Mouse (Mus musculus): ENCODE measurements around the gene Ephb2. TPM values are rescaled to one million over a fixed set of nuclear protein-coding genes. Genes with fewer than 3 reads are reported as not detected.
A peak's percentile ranks its signal among the peaks of the same experiment; 100 is the strongest.

Ephb2 gene
- total RNA-seq, 1 experiment: 15.5 TPM

GRCm38 (mm10) chr4:136834815-136835620 is 770 bp downstream of the Ephb2 start:
- no peak for DNase-seq (ENCODE audit: low read depth, low spot score)
- TF ChIP-seq CHD2 (IDR thresholded peaks at IDR 0.05; ENCODE audit: low read depth, low read length) (no peak), ZC3H11A (IDR thresholded peaks at IDR 0.05; ENCODE audit: borderline replicate concordance, low read depth, low read length) (no peak), HCFC1 (IDR thresholded peaks at IDR 0.05; ENCODE audit: borderline replicate concordance, insufficient read depth, low read length) (no peak), MAFK (IDR thresholded peaks at IDR 0.05; ENCODE audit: insufficient read depth, low read depth, low read length) (no peak), ZNF384 (IDR thresholded peaks at IDR 0.05; ENCODE audit: low read depth, low read length) (no peak)
- Histone ChIP-seq H3K4me3 (ENCODE audit: insufficient read depth in 1 of 2, low read depth in 1 of 2, low read length in 2 of 2, poor library complexity in 1 of 2, severe bottlenecking in 1 of 2) (peak overlapping the region; percentile 85 to 87), H3K27ac (ENCODE audit: insufficient read depth, low read depth, low read length, poor library complexity, severe bottlenecking) (no peak overlapping the region), H3K9ac (ENCODE audit: insufficient read depth, low read depth, low read length, poor library complexity, severe bottlenecking) (peak overlapping the region; percentile 58), H3K36me3 (ENCODE audit: control insufficient read depth, insufficient read depth, low read length, poor library complexity, severe bottlenecking) (no peaks in the 10 kb centered on the region), H3K9me3 (ENCODE audit: control insufficient read depth, insufficient read depth, low read depth, low read length) (no peaks in the 10 kb centered on the region), H3K4me1 (ENCODE audit: control insufficient read depth in 2 of 2, insufficient read depth in 2 of 2, low read length in 2 of 2, poor library complexity in 1 of 2) (peaks cover 1 to 20% of the 10 kb centered on the region in 2 experiments; a peak in 2 of 4 replicates)
- in situ Hi-C loops (cut with MboI; ENCODE audit: low sequenced_read_pairs in 2 of 2, unreplicated experiment in 2 of 2): no loop called here

- Histone ChIP-seq H3K27ac (ENCODE audit: insufficient read depth, low read depth, low read length, poor library complexity, severe bottlenecking) (no peak overlapping the region), H3K9ac (ENCODE audit: insufficient read depth, low read depth, low read length, poor library complexity, severe bottlenecking) (peak overlapping the region; percentile 58; the same call in 1 of the 2 replicates), H3K36me3 (ENCODE audit: control insufficient read depth, insufficient read depth, low read length, poor library complexity, severe bottlenecking) (no peaks in the 10 kb centered on the region), H3K9me3 (ENCODE audit: control insufficient read depth, insufficient read depth, low read depth, low read length) (no peaks in the 10 kb centered on the region), H3K4me3 (ENCODE audit: insufficient read depth in 1 of 2, low read depth in 1 of 2, low read length in 2 of 2, poor library complexity in 1 of 2, severe bottlenecking in 1 of 2) (peak overlapping the region; percentile 85 to 87), H3K4me1 (ENCODE audit: control insufficient read depth in 2 of 2, insufficient read depth in 2 of 2, low read length in 2 of 2, poor library complexity in 1 of 2) (peaks cover 2 to 26% of the 10 kb centered on the region in 2 experiments; a peak in 3 of 4 replicates)
- no peak for TF ChIP-seq ZC3H11A (IDR thresholded peaks at IDR 0.05; ENCODE audit: borderline replicate concordance, low read depth, low read length)
- TF ChIP-seq MAFK (IDR thresholded peaks at IDR 0.05; ENCODE audit: insufficient read depth, low read depth, low read length): no peak
- TF ChIP-seq CHD2 (IDR thresholded peaks at IDR 0.05; ENCODE audit: low read depth, low read length): no peak
- TF ChIP-seq ZNF384 (IDR thresholded peaks at IDR 0.05; ENCODE audit: low read depth, low read length): no peak
- TF ChIP-seq HCFC1 (IDR thresholded peaks at IDR 0.05; ENCODE audit: borderline replicate concordance, insufficient read depth, low read length): no peak
- in situ Hi-C loops (cut with MboI; ENCODE audit: low sequenced_read_pairs in 2 of 2, unreplicated experiment in 2 of 2): no loop called here
- DNase-seq (ENCODE audit: low read depth, low spot score): no peak
These were observed 1.4 kb downstream of the Ephb2 start for GRCm38 (mm10) chr4:136834439-136834814.

- Histone ChIP-seq H3K4me1 (ENCODE audit: control insufficient read depth in 2 of 2, insufficient read depth in 2 of 2, low read length in 2 of 2, poor library complexity in 1 of 2) (peaks cover 4 to 29% of the 10 kb centered on the region in 2 experiments; a peak in 3 of 4 replicates), H3K9me3 (ENCODE audit: control insufficient read depth, insufficient read depth, low read depth, low read length) (no peaks in the 10 kb centered on the region), H3K27ac (ENCODE audit: insufficient read depth, low read depth, low read length, poor library complexity, severe bottlenecking) (no peak overlapping the region), H3K9ac (ENCODE audit: insufficient read depth, low read depth, low read length, poor library complexity, severe bottlenecking) (no peak overlapping the region), H3K4me3 (ENCODE audit: insufficient read depth in 1 of 2, low read depth in 1 of 2, low read length in 2 of 2, poor library complexity in 1 of 2, severe bottlenecking in 1 of 2) (peak overlapping the region in 1 of 2 experiments; percentile 13; a peak in 1 of 4 replicates), H3K36me3 (ENCODE audit: control insufficient read depth, insufficient read depth, low read length, poor library complexity, severe bottlenecking) (no peaks in the 10 kb centered on the region)
- TF ChIP-seq ZC3H11A (IDR thresholded peaks at IDR 0.05; ENCODE audit: borderline replicate concordance, low read depth, low read length) (no peak), ZNF384 (IDR thresholded peaks at IDR 0.05; ENCODE audit: low read depth, low read length) (no peak), HCFC1 (IDR thresholded peaks at IDR 0.05; ENCODE audit: borderline replicate concordance, insufficient read depth, low read length) (no peak), CHD2 (IDR thresholded peaks at IDR 0.05; ENCODE audit: low read depth, low read length) (no peak), MAFK (IDR thresholded peaks at IDR 0.05; ENCODE audit: insufficient read depth, low read depth, low read length) (no peak)
- DNase-seq (ENCODE audit: low read depth, low spot score): no peak
- in situ Hi-C loops (cut with MboI; ENCODE audit: low sequenced_read_pairs in 2 of 2, unreplicated experiment in 2 of 2): no loop called here
These were observed 2.0 kb downstream of the Ephb2 start for GRCm38 (mm10) chr4:136833619-136834351.

GRCm38 (mm10) chr4:136832559-136833232 is 3.1 kb downstream of the Ephb2 start:
- TF ChIP-seq MAFK (IDR thresholded peaks at IDR 0.05; ENCODE audit: insufficient read depth, low read depth, low read length) (no peak), CHD2 (IDR thresholded peaks at IDR 0.05; ENCODE audit: low read depth, low read length) (no peak), ZNF384 (IDR thresholded peaks at IDR 0.05; ENCODE audit: low read depth, low read length) (no peak), ZC3H11A (IDR thresholded peaks at IDR 0.05; ENCODE audit: borderline replicate concordance, low read depth, low read length) (no peak), HCFC1 (IDR thresholded peaks at IDR 0.05; ENCODE audit: borderline replicate concordance, insufficient read depth, low read length) (no peak)
- DNase-seq (ENCODE audit: low read depth, low spot score): no peak
- Histone ChIP-seq H3K9ac (ENCODE audit: insufficient read depth, low read depth, low read length, poor library complexity, severe bottlenecking) (no peak overlapping the region), H3K9me3 (ENCODE audit: control insufficient read depth, insufficient read depth, low read depth, low read length) (no peaks in the 10 kb centered on the region), H3K27ac (ENCODE audit: insufficient read depth, low read depth, low read length, poor library complexity, severe bottlenecking) (no peak overlapping the region), H3K36me3 (ENCODE audit: control insufficient read depth, insufficient read depth, low read length, poor library complexity, severe bottlenecking) (no peaks in the 10 kb centered on the region), H3K4me3 (ENCODE audit: insufficient read depth in 1 of 2, low read depth in 1 of 2, low read length in 2 of 2, poor library complexity in 1 of 2, severe bottlenecking in 1 of 2) (no peak overlapping the region), H3K4me1 (ENCODE audit: control insufficient read depth in 2 of 2, insufficient read depth in 2 of 2, low read length in 2 of 2, poor library complexity in 1 of 2) (peaks cover 4 to 25% of the 10 kb centered on the region in 2 experiments; a peak in 3 of 4 replicates)
- in situ Hi-C loops (cut with MboI; ENCODE audit: low sequenced_read_pairs in 2 of 2, unreplicated experiment in 2 of 2): no loop called here

Data from ES-E14 (cell line).